Mouse (Mus musculus): ENCODE results near the gene Braf. TPM values are rescaled to one million over a fixed set of nuclear protein-coding genes. Genes with fewer than 3 reads are reported as not detected.
"Not testable (repeated sequence)": the region's sequence is repeated elsewhere in the genome, so short reads cannot be mapped to it uniquely, and the experiment has no call there.

Braf gene
- polyA plus RNA-seq, 1 experiment from 2014 or later, result 25.9 TPM

DNA sequence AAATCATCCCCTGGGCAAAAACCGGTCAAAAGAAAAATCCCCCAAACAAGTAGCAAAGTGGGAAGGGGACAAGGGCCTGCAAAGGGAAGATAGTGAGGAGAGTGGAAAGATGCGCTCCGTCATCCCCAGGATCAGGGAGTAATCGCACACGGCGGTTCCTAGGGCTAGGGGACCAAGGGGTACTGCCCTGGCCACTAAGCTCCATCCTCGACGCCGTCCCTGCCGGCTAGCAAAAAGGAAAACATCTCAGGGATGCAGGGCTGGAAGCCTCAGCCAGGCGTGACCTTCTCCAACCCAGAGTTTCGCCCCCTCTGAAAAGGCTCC lies 759 bp downstream of the Braf start:
- peak; percentile 61 for DNase-seq
- Histone ChIP-seq H3K9ac (replicated peaks; ENCODE audit: low read length) (peak overlapping the region; percentile 95), H3K36me3 (ENCODE audit: control insufficient read depth, insufficient read depth, low read length) (no peaks in the 10 kb centered on the region), H3K27ac (replicated peaks; ENCODE audit: low read depth, low read length) (peak overlapping the region; percentile 97), H3K4me2 (ENCODE audit: low read length) (peak overlapping the region; percentile 94), H3K9me3 (ENCODE audit: control insufficient read depth, low read length) (no peaks in the 10 kb centered on the region), H3K4me1 (ENCODE audit: control insufficient read depth, insufficient read depth, low read length) (peaks cover 19% of the 10 kb centered on the region), H3K4me3 (replicated peaks; ENCODE audit: low read depth, low read length) (peak overlapping the region; percentile 99), H3K27me3 (ENCODE audit: control insufficient read depth, insufficient read depth, low read length) (no peaks in the 10 kb centered on the region)
- 0% methylated on average over 12 of the region's 12 CpGs for WGBS
- peak; percentile 41 for ATAC-seq (ENCODE audit: low FRiP score, low TSS enrichment)

DNA sequence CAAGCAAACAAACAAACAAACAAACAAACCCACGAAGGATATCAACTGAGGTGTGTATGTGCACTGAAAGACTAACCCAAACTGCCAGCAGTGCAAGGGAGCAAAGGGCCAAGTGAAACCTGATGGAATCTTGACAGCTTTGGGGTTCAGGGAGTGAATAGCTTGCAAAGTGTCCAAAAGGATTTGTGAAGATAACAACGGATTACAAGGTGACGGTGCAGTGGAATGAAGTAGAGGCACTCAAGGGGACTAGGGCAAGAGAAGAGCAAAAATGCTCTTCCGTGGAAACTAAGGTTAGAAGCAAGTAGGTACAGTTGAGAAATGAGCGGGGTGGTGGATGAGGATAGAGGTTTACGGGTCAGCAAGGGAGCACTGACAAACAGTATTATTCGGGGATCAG lies 1.2 kb downstream of the Braf start:
- H3K36me3 ChIP-seq (ENCODE audit: control insufficient read depth, insufficient read depth, low read length), result no peaks in the 10 kb centered on the region
- H3K4me3 ChIP-seq (replicated peaks; ENCODE audit: low read depth, low read length), result peak overlapping the region; percentile 99
- H3K27ac ChIP-seq (replicated peaks; ENCODE audit: low read depth, low read length), result peak overlapping the region; percentile 97
- no peaks in the 10 kb centered on the region for H3K27me3 ChIP-seq (ENCODE audit: control insufficient read depth, insufficient read depth, low read length)
- DNase-seq (peak; percentile 13), ATAC-seq (ENCODE audit: low FRiP score, low TSS enrichment) (no peak)
- H3K9ac ChIP-seq (replicated peaks; ENCODE audit: low read length), result peak overlapping the region; percentile 95
- H3K9me3 ChIP-seq (ENCODE audit: control insufficient read depth, low read length), result no peaks in the 10 kb centered on the region
- H3K4me2 ChIP-seq (ENCODE audit: low read length), result peak overlapping the region; percentile 94
- H3K4me1 ChIP-seq (ENCODE audit: control insufficient read depth, insufficient read depth, low read length), result peaks cover 19% of the 10 kb centered on the region
- WGBS, result 1% methylated on average over 7 of the region's 7 CpGs

DNA sequence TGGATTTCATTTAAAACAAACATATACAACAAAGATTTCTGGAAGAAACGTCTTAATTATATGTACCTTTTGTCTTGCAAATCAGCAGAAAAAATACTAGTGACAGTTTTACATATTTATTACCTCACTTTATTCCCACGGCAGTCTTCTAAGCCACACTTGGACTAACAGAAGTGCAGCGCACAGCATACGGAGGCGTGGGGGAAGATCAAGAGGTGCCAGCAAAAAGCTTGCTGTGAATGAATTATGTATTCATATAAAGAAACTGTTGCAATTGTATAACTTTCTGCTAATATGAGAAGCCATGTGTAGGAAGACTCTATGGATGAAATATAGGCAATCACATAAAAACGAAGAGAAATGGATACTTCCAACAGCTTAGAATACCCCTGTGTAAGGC lies 6.7 kb downstream of the Braf start:
- Histone ChIP-seq H3K27me3 (ENCODE audit: control insufficient read depth, insufficient read depth, low read length) (no peaks in the 10 kb centered on the region), H3K4me1 (ENCODE audit: control insufficient read depth, insufficient read depth, low read length) (peaks cover 13% of the 10 kb centered on the region), H3K36me3 (ENCODE audit: control insufficient read depth, insufficient read depth, low read length) (no peaks in the 10 kb centered on the region), H3K9me3 (ENCODE audit: control insufficient read depth, low read length) (no peaks in the 10 kb centered on the region), H3K4me3 (replicated peaks; ENCODE audit: low read depth, low read length) (no peak overlapping the region), H3K27ac (replicated peaks; ENCODE audit: low read depth, low read length) (no peak overlapping the region), H3K4me2 (ENCODE audit: low read length) (no peak overlapping the region), H3K9ac (replicated peaks; ENCODE audit: low read length) (no peak overlapping the region)
- 51% methylated on average over 6 of the region's 6 CpGs for WGBS
- ATAC-seq (ENCODE audit: low FRiP score, low TSS enrichment) (no peak), DNase-seq (no peak)

DNA sequence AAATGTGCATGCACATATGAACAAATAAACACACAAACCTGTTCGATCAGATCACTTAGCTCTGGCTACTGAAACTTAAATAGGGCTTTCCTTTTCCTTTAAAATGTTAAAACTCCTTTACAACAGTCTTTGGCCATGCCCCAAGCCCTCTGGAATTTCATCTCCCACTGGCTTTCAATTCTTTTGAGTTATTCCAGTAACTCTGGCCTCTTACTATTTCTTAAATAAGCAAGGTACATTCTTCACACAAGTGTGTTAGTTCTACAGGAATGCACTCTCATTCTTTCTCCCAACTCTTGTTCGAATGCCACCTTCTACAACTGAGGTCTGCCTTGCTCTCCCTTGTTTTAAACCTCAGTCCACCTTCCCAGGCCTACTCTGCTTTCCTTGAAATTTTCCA lies 8.2 kb downstream of the Braf start:
- Histone ChIP-seq H3K4me1 (ENCODE audit: control insufficient read depth, insufficient read depth, low read length) (no peaks in the 10 kb centered on the region), H3K27me3 (ENCODE audit: control insufficient read depth, insufficient read depth, low read length) (no peaks in the 10 kb centered on the region), H3K4me2 (ENCODE audit: low read length) (no peak overlapping the region), H3K9ac (replicated peaks; ENCODE audit: low read length) (no peak overlapping the region), H3K36me3 (ENCODE audit: control insufficient read depth, insufficient read depth, low read length) (no peaks in the 10 kb centered on the region), H3K9me3 (ENCODE audit: control insufficient read depth, low read length) (no peaks in the 10 kb centered on the region), H3K27ac (replicated peaks; ENCODE audit: low read depth, low read length) (no peak overlapping the region), H3K4me3 (replicated peaks; ENCODE audit: low read depth, low read length) (no peak overlapping the region)
- 95% methylated on average over 2 of the region's 2 CpGs for WGBS
- ATAC-seq (ENCODE audit: low FRiP score, low TSS enrichment) (no peak), DNase-seq (no peak)

DNA sequence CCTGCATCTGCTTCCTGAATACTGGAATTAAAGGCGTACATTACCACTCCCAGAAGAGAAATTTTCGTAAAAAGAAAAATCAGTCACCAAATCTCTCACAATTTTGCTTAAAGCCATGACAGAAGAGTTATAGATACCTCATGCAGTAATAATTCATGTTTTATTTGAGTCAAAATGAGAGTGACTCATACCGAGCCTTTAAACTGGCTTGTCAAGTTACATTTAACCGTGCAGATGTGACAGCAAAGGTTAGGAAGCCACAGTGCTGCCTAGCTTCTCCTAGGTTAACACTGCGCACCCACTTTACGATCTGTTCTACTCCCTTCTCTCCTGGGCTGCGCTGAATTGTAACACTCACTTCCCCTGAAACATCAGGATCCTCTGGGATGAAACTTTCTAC lies 10.9 kb downstream of the Braf start:
- WGBS, result 72% methylated on average over 7 of the region's 7 CpGs
- no peak for ATAC-seq (ENCODE audit: low FRiP score, low TSS enrichment)
- Histone ChIP-seq H3K27me3 (ENCODE audit: control insufficient read depth, insufficient read depth, low read length) (no peaks in the 10 kb centered on the region), H3K4me1 (ENCODE audit: control insufficient read depth, insufficient read depth, low read length) (no peaks in the 10 kb centered on the region), H3K4me2 (ENCODE audit: low read length) (no peak overlapping the region), H3K36me3 (ENCODE audit: control insufficient read depth, insufficient read depth, low read length) (no peaks in the 10 kb centered on the region), H3K27ac (replicated peaks; ENCODE audit: low read depth, low read length) (no peak overlapping the region), H3K9ac (replicated peaks; ENCODE audit: low read length) (no peak overlapping the region), H3K9me3 (ENCODE audit: control insufficient read depth, low read length) (no peaks in the 10 kb centered on the region), H3K4me3 (replicated peaks; ENCODE audit: low read depth, low read length) (no peak overlapping the region)
- no peak for DNase-seq

DNA sequence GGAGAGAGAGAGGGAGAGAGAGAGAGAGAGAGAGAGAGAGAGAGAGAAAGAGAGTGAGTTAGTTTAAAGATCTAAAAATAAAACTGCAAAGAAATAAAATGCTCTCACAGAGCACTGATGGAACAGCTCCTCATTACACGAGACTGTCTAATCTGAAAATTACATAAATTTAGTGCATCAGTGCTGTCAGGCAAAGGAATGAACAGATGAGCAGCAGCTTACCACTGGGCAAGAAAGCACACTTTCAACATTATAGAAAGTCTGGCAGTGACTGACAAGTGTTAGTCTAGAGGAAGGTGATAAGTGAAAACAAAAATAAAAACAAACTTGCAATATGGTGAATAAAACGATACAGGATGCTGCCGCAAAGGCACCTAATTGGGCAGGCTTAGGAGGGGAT lies 11.9 kb downstream of the Braf start:
- no peaks in the 10 kb centered on the region for H3K9me3 ChIP-seq (ENCODE audit: control insufficient read depth, low read length)
- no peak overlapping the region for H3K9ac ChIP-seq (replicated peaks; ENCODE audit: low read length)
- H3K27ac ChIP-seq (replicated peaks; ENCODE audit: low read depth, low read length), result no peak overlapping the region
- no peaks in the 10 kb centered on the region for H3K4me1 ChIP-seq (ENCODE audit: control insufficient read depth, insufficient read depth, low read length)
- ATAC-seq (ENCODE audit: low FRiP score, low TSS enrichment), result no peak
- no peak for DNase-seq
- H3K4me2 ChIP-seq (ENCODE audit: low read length), result no peak overlapping the region
- WGBS, result 77% methylated on average over 3 of the region's 3 CpGs
- H3K27me3 ChIP-seq (ENCODE audit: control insufficient read depth, insufficient read depth, low read length), result no peaks in the 10 kb centered on the region
- no peak overlapping the region for H3K4me3 ChIP-seq (replicated peaks; ENCODE audit: low read depth, low read length)
- H3K36me3 ChIP-seq (ENCODE audit: control insufficient read depth, insufficient read depth, low read length), result no peaks in the 10 kb centered on the region

DNA sequence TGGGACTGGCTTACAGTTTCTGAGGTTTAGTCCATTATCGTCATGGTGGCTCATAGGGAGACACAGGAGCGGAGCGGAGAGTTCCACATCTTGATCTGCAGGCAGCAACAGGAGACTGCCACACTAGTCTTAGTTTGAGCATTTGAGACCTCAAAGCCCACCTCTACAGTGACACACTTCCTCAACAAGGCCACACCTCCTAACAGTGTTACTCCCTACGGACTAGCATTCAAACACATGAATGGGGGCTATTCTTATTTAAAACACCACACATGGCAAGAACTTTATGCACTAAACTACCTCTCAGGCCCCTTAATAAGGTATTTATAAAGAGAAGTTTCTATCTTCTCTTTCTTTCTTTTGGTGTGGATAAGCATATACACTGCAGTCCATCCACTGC lies 19.6 kb downstream of the Braf start:
- H3K27ac ChIP-seq (replicated peaks; ENCODE audit: low read depth, low read length), result no peak overlapping the region
- H3K9me3 ChIP-seq (ENCODE audit: control insufficient read depth, low read length), result no peaks in the 10 kb centered on the region
- no peak overlapping the region for H3K4me3 ChIP-seq (replicated peaks; ENCODE audit: low read depth, low read length)
- no peak overlapping the region for H3K4me2 ChIP-seq (ENCODE audit: low read length)
- no peak for ATAC-seq (ENCODE audit: low FRiP score, low TSS enrichment)
- no peaks in the 10 kb centered on the region for H3K27me3 ChIP-seq (ENCODE audit: control insufficient read depth, insufficient read depth, low read length)
- no peaks in the 10 kb centered on the region for H3K36me3 ChIP-seq (ENCODE audit: control insufficient read depth, insufficient read depth, low read length)
- DNase-seq, result no peak
- H3K9ac ChIP-seq (replicated peaks; ENCODE audit: low read length), result no peak overlapping the region
- no peaks in the 10 kb centered on the region for H3K4me1 ChIP-seq (ENCODE audit: control insufficient read depth, insufficient read depth, low read length)
- WGBS, result 95% methylated on average over 4 of the region's 4 CpGs

DNA sequence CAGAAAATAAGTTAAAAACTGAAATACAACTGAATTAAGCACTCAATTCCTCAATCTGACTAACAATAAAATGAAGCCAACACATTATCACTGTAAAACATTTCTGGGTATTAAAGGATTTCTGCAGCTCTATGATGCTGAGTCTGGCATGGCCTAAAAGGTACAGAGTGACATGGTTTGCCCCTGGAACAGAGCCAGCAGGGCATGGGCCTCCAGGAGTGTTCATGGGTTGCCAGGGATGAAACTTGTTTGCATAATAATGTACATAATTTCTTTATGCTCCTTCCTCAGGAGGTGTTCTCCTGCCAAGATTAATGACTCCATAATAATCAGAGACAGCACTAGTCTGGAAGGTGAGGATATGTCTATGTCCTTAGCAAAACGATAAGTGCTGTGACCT lies 32.1 kb downstream of the Braf start:
- H3K9ac ChIP-seq (replicated peaks; ENCODE audit: low read length), result no peak overlapping the region
- no peaks in the 10 kb centered on the region for H3K4me1 ChIP-seq (ENCODE audit: control insufficient read depth, insufficient read depth, low read length)
- H3K27me3 ChIP-seq (ENCODE audit: control insufficient read depth, insufficient read depth, low read length), result no peaks in the 10 kb centered on the region
- no peak overlapping the region for H3K4me3 ChIP-seq (replicated peaks; ENCODE audit: low read depth, low read length)
- WGBS, result 70% methylated on average over 1 of the region's 1 CpGs
- H3K27ac ChIP-seq (replicated peaks; ENCODE audit: low read depth, low read length), result no peak overlapping the region
- ATAC-seq (ENCODE audit: low FRiP score, low TSS enrichment) (no peak), DNase-seq (peak; percentile 24)
- no peak overlapping the region for H3K4me2 ChIP-seq (ENCODE audit: low read length)
- H3K9me3 ChIP-seq (ENCODE audit: control insufficient read depth, low read length), result no peaks in the 10 kb centered on the region
- no peaks in the 10 kb centered on the region for H3K36me3 ChIP-seq (ENCODE audit: control insufficient read depth, insufficient read depth, low read length)

DNA sequence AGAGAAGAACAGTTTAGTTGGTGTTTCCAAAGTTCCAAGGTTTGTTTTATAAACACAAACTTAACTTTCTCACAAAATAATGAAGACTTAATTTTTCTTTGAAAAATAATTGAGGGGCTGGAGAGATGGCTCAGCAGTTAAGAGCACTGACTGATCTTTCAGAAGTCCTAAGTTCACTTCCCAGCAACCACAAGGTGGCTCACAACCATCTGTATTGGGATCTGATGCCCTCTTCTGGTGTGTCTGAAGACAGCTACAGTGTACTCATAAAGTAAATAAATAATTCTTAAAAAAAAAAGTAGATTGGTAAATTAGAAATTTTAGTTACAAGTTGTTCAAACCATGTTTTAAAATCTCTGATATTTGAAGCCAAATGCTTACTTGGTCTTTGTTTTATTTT lies 38.4 kb downstream of the Braf start:
- not testable (repeated sequence) for H3K4me3 ChIP-seq (replicated peaks; ENCODE audit: low read depth, low read length); ATAC-seq (ENCODE audit: low FRiP score, low TSS enrichment); DNase-seq; H3K36me3 ChIP-seq (ENCODE audit: control insufficient read depth, insufficient read depth, low read length); H3K4me1 ChIP-seq (ENCODE audit: control insufficient read depth, insufficient read depth, low read length); H3K27ac ChIP-seq (replicated peaks; ENCODE audit: low read depth, low read length); H3K9ac ChIP-seq (replicated peaks; ENCODE audit: low read length); H3K9me3 ChIP-seq (ENCODE audit: control insufficient read depth, low read length); H3K27me3 ChIP-seq (ENCODE audit: control insufficient read depth, insufficient read depth, low read length); H3K4me2 ChIP-seq (ENCODE audit: low read length)

Data from midbrain, embryonic 14.5 days (tissue).